Mouse (Mus musculus) regulatory T cell (primary cell): Measurements from ENCODE around the gene Cox5a.

Source experiments
- in situ Hi-C: fragments of 300-600 bp; cut with MboI, MseI; formaldehyde crosslinking; loops from one replicate; pipeline ENCODE4 v1.15.1; 2025; ENCODE audit warnings: high pct_unique_total_duplicates

The Cox5a gene

DNA sequence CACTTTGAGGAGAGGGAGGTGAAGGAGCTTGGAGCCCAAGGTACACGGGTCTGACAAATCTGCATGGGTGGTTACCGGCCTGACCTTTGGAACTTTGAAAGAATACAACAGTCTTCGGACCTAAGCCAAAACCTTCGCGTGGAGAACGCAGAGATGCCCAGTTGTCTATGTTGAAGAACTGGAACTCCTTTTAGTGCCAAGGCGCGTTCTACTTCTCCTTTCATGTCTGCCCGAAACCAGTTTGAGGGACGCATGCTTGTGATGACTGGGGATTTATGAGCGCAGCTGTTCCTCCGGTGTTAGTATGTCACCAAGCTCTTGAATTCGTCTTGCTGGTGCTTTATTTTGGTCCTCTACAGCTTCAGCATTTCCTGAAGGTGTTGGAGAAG, 40.6 kb downstream of the Cox5a start:
- in situ Hi-C loops: no loop called here

DNA sequence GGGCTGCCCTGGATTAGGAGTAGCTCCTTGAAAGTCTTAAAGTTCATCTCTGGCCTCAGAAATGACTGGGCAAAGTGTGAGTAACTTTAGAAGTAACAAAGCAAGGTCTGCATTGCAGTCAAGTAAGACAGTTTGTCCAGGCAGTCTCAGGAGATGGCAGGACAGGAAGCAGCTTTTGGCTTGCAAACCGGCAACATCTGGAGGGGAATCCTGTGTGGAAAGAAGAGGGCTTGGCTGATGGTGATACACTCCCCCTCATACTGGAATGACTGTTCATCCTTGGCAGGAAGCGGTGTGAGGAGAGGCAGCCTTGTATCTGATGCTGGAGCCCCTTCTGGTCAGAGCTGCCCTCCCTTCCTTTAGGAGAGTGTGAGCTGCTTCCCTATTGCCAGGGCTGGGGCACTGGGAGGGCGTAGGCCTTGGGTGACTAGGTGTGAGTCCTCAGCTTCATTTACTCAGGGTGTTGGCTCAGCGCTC, 41.9 kb downstream of the Cox5a start:
- in situ Hi-C loops: no loop called here

DNA sequence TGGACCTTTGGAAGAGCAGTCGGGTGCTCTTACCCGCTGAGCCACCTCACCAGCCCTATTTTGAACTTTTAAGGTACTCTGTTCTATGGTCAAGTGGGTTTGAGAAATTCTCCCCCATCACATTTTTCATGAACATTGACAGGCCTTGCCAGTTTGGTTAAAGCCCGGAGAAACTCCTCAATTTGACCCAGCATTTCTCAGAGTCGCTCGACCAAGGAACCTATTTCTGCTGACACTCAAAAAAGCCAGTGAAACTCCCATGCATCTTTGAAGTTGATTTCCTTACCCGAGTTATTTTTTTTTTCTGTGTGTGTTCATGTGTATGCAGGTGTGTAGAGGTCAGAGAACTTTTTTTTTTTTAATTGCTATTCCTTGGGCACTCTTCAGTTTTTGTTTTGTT, 43.5 kb downstream of the Cox5a start:
- in situ Hi-C loops: no loop called here

DNA sequence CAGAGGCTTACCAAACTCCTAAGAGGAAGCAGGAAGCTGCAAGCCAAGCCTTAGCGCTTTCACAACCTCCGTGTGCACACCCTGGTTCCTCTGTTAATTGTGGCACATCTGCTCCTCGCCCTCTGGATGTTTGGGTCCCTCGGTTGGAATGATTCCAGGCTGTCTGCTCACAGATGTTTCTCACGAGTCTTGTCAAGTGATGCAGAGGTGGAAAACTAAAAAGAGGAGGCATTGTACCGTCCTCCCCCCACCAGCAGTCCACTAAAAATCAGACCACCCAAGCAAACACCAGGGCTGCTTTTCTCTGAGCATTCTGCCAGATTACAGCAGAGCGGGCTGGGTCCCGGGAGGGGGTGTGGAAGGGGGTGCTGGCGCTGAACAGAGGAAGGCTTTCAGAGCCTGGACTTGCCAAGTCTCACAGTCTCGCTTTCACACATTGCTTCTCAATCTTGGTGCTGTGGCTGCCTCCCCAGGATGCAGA, 44.7 kb downstream of the Cox5a start:
- in situ Hi-C loops: no loop called here

DNA sequence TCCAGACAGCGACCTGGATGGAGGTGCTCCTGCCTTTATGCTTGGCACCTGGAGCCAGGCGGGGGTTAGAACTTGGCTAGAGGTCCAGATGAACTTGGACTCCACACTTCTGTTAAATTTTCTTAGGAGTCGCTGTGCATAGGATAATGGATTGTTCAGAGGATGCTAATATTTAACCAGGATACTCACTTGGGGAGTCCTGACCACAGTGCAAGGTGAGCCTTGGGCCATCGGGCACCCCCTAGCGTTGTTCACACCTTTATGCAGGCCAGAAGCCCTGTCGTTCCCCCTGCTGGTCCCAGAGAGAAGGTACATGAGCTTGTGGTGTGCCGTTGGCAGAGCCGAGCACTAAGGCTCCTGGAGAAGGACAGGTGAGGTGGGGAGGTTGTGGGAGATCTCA, 45.8 kb downstream of the Cox5a start:
- in situ Hi-C loops: no loop called here

DNA sequence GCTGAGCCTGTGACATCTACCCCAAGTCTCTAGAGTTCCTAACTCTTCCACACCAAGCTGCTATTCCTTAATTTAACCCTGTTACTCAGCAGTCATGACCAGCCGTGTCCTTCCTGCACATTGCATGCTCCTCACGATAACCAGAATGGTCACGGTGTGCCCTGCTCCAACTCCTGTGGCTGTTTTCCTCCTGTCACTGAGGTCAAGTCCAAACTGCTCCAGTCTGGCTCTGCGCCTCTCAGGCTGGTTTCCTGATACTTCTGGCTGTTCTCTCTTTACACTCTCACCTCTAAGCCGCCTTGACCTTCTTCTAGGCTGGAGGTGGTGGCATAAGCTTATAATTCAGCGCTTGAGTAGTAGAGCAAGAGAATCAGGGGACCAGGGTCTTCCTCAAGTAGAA, 47.4 kb downstream of the Cox5a start:
- in situ Hi-C loops: no loop called here

DNA sequence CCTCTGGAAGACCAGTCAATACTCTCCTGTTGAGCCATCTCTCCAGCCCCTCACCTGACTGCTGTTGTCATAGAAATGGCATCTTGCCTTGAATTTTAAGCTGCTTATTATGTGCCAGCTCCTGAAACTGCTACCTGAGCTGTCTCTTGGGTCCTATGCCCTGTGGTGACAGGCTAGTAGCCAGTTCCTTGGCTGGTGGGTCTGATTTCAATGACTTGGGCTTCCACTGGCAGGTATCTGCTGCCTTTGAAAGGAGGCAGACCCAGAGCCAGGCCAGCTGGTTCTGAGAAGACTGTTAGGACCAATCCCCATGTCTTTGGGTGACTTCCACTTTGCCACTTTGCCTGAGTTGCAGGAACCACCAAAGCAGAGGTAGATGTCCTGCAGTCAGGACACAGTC, 53.3 kb downstream of the Cox5a start:
- in situ Hi-C loops: no loop called here

DNA sequence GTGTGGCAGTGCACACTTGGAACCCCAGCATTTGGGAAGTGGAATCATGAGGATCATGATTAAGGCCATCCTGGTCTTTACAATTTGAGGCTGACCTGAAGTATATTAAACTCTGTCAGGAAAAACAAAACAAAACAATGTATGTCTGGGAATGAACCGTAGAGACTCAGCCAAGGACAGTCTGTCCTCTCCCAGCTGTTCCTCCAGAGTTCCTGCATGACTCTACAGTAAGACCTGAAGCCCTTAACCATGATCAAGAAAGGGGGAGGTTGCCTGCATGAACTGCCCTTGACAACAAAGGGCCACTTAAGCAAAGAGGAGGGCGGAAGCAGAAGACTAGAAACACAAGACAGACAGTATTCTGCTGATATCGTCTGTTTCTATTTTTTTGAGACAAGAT, 54.5 kb downstream of the Cox5a start:
- in situ Hi-C loops: no loop called here

DNA sequence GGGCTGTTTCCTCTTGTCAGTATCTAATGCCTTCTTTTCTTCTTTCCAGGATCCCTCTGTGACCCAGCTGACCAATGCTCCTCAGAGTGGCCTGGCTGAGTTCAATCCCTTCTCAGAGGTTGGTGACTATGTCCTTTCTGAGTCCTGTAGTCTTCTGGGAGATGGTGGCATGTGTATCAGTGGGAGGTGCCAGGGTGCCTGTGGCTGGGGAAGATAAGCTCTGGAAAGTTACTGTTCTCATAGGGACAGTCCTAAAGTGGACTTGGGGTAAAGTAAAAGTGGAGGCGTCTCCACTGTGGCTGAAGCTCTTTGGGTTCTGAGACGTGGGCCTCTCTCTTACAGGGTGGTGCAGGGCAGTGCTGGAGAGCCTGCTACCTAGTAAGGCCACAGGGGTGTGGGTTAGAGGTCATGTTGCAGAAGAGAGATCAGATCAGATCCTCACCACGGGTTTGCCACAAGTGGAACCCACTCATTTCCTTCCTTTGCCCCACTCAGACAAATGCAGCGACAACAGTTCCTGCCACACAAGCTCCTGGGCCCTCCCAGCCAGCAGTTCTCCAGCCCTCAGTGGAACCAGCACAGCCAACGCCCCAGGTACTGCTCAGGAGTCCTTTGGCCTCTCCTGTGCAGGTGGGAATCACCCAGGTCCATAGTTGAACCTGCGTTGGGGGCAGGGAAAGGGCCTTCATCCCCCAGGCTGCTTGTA, 56.2 kb downstream of the Cox5a start:
- in situ Hi-C loops: no loop called here
